Mouse (Mus musculus): ENCODE results near the gene Hspb9. TPM values are rescaled to one million over a fixed set of nuclear protein-coding genes. Genes with fewer than 3 reads are reported as not detected.
A peak's percentile ranks its signal among the peaks of the same experiment; 100 is the strongest.

Gene Hspb9
- polyA plus RNA-seq, 1 experiment from 2014 or later: not detected

GRCm38 (mm10) chr11:100730477-100731205, 17.0 kb downstream of the Hspb9 start:
- Histone ChIP-seq H3K9ac (ENCODE audit: low read length) (no peak overlapping the region), H3K4me1 (ENCODE audit: control insufficient read depth, insufficient read depth, low read length) (no peaks in the 10 kb centered on the region), H3K27me3 (replicated peaks; ENCODE audit: control insufficient read depth, insufficient read depth, low read length) (no peaks in the 10 kb centered on the region), H3K4me3 (ENCODE audit: low read depth, low read length) (no peak overlapping the region), H3K4me2 (ENCODE audit: low read length) (no peak overlapping the region), H3K9me3 (replicated peaks; ENCODE audit: control insufficient read depth, low read length) (no peaks in the 10 kb centered on the region), H3K27ac (ENCODE audit: low read depth, low read length) (no peak overlapping the region), H3K36me3 (ENCODE audit: control insufficient read depth, insufficient read depth, low read length) (peaks cover 18% of the 10 kb centered on the region; the same call in 1 of the 2 replicates)
- 90% methylated on average over 6 of the region's 6 CpGs for WGBS
- DNase-seq (ENCODE audit: low spot score): no peak
- no peak for ATAC-seq

GRCm38 (mm10) chr11:100735134-100735865, 21.6 kb downstream of the Hspb9 start:
- H3K9me3 ChIP-seq (replicated peaks; ENCODE audit: control insufficient read depth, low read length): no peaks in the 10 kb centered on the region
- WGBS: 92% methylated on average over 9 of the region's 9 CpGs

GRCm38 (mm10) chr11:100735954-100736745, 22.5 kb downstream of the Hspb9 start:
- peaks cover 7% of the 10 kb centered on the region for H3K4me1 ChIP-seq (ENCODE audit: control insufficient read depth, insufficient read depth, low read length)
- 87% methylated on average over 14 of the region's 14 CpGs for WGBS
- H3K4me3 ChIP-seq (ENCODE audit: low read depth, low read length): no peak overlapping the region; the same call in 1 of the 2 replicates
- no peaks in the 10 kb centered on the region for H3K27me3 ChIP-seq (replicated peaks; ENCODE audit: control insufficient read depth, insufficient read depth, low read length)
- H3K9me3 ChIP-seq (replicated peaks; ENCODE audit: control insufficient read depth, low read length): no peaks in the 10 kb centered on the region
- no peak overlapping the region for H3K27ac ChIP-seq (ENCODE audit: low read depth, low read length)
- no peak overlapping the region for H3K9ac ChIP-seq (ENCODE audit: low read length)
- DNase-seq (ENCODE audit: low spot score) (no peak), ATAC-seq (no peak)
- H3K4me2 ChIP-seq (ENCODE audit: low read length): no peak overlapping the region; the same call in 1 of the 2 replicates
- H3K36me3 ChIP-seq (ENCODE audit: control insufficient read depth, insufficient read depth, low read length): peaks cover 5% of the 10 kb centered on the region; the same call in 1 of the 2 replicates

More at GRCm38 (mm10) chr11:100735134-100735865, 21.6 kb downstream of the Hspb9 start:
- Histone ChIP-seq H3K36me3 (ENCODE audit: control insufficient read depth, insufficient read depth, low read length) (peaks cover 5% of the 10 kb centered on the region; the same call in 1 of the 2 replicates), H3K27me3 (replicated peaks; ENCODE audit: control insufficient read depth, insufficient read depth, low read length) (no peaks in the 10 kb centered on the region), H3K27ac (ENCODE audit: low read depth, low read length) (no peak overlapping the region), H3K4me1 (ENCODE audit: control insufficient read depth, insufficient read depth, low read length) (peaks cover 7% of the 10 kb centered on the region), H3K9ac (ENCODE audit: low read length) (no peak overlapping the region), H3K4me3 (ENCODE audit: low read depth, low read length) (no peak overlapping the region), H3K4me2 (ENCODE audit: low read length) (no peak overlapping the region)
- no peak for ATAC-seq
- DNase-seq (ENCODE audit: low spot score): no peak

- no peaks in the 10 kb centered on the region for H3K9me3 ChIP-seq (replicated peaks; ENCODE audit: control insufficient read depth, low read length)
- 82% methylated on average over 4 of the region's 4 CpGs for WGBS
- peaks cover 7% of the 10 kb centered on the region for H3K4me1 ChIP-seq (ENCODE audit: control insufficient read depth, insufficient read depth, low read length)
- H3K27ac ChIP-seq (ENCODE audit: low read depth, low read length): no peak overlapping the region
- H3K4me2 ChIP-seq (ENCODE audit: low read length): peak overlapping the region; percentile 55; the same call in 1 of the 2 replicates
- no peak for DNase-seq (ENCODE audit: low spot score)
- peak overlapping the region; percentile 85; the same call in 1 of the 2 replicates for H3K4me3 ChIP-seq (ENCODE audit: low read depth, low read length)
- no peaks in the 10 kb centered on the region for H3K27me3 ChIP-seq (replicated peaks; ENCODE audit: control insufficient read depth, insufficient read depth, low read length)
- H3K36me3 ChIP-seq (ENCODE audit: control insufficient read depth, insufficient read depth, low read length): peaks cover 5% of the 10 kb centered on the region; the same call in 1 of the 2 replicates
- H3K9ac ChIP-seq (ENCODE audit: low read length): peak overlapping the region; percentile 91; the same call in 1 of the 2 replicates
- no peak for ATAC-seq
Observed at GRCm38 (mm10) chr11:100736746-100737080, 23.1 kb downstream of the Hspb9 start.

- Histone ChIP-seq H3K9me3 (replicated peaks; ENCODE audit: control insufficient read depth, low read length) (no peaks in the 10 kb centered on the region), H3K4me1 (ENCODE audit: control insufficient read depth, insufficient read depth, low read length) (peaks cover 7% of the 10 kb centered on the region), H3K36me3 (ENCODE audit: control insufficient read depth, insufficient read depth, low read length) (peaks cover 5% of the 10 kb centered on the region; the same call in 1 of the 2 replicates), H3K27me3 (replicated peaks; ENCODE audit: control insufficient read depth, insufficient read depth, low read length) (no peaks in the 10 kb centered on the region), H3K4me2 (ENCODE audit: low read length) (peak overlapping the region; percentile 55), H3K9ac (ENCODE audit: low read length) (peak overlapping the region; percentile 91), H3K4me3 (ENCODE audit: low read depth, low read length) (peak overlapping the region; percentile 85), H3K27ac (ENCODE audit: low read depth, low read length) (no peak overlapping the region)
- no peak for ATAC-seq
- WGBS: 1% methylated on average over 13 of the region's 13 CpGs
- no peak for DNase-seq (ENCODE audit: low spot score)
Observed at GRCm38 (mm10) chr11:100737105-100737733, 23.6 kb downstream of the Hspb9 start.

- Histone ChIP-seq H3K4me2 (ENCODE audit: low read length) (peak within 1 kb of the TSS; percentile 55), H3K4me1 (ENCODE audit: control insufficient read depth, insufficient read depth, low read length) (peaks cover 7% of the 10 kb centered on the region), H3K27me3 (replicated peaks; ENCODE audit: control insufficient read depth, insufficient read depth, low read length) (no peaks in the 10 kb centered on the region), H3K36me3 (ENCODE audit: control insufficient read depth, insufficient read depth, low read length) (peaks cover 3% of the 10 kb centered on the region; the same call in 1 of the 2 replicates), H3K4me3 (ENCODE audit: low read depth, low read length) (peak within 1 kb of the TSS; percentile 85), H3K27ac (ENCODE audit: low read depth, low read length) (peak within 1 kb of the TSS; percentile 40; the same call in 1 of the 2 replicates), H3K9me3 (replicated peaks; ENCODE audit: control insufficient read depth, low read length) (no peaks in the 10 kb centered on the region), H3K9ac (ENCODE audit: low read length) (peak within 1 kb of the TSS; percentile 91)
- DNase-seq (ENCODE audit: low spot score) (peak; percentile 99), ATAC-seq (peak; percentile 100)
- under 1% methylated on average over 38 of the region's 39 CpGs for WGBS
Observed at GRCm38 (mm10) chr11:100738066-100738604, 24.5 kb downstream of the Hspb9 start, which contains the start of gene Rab5c. Gene Rab5c, minus strand, starts transcription at chr11:100738215.

- H3K27ac ChIP-seq (ENCODE audit: low read depth, low read length): no peak overlapping the region
- WGBS: 8% methylated on average over 5 of the region's 5 CpGs
Observed at GRCm38 (mm10) chr11:100738749-100739148, 25.1 kb downstream of the Hspb9 start.

GRCm38 (mm10) chr11:100741348-100741747, 27.7 kb downstream of the Hspb9 start:
- Histone ChIP-seq H3K9ac (ENCODE audit: low read length) (no peak overlapping the region), H3K27me3 (replicated peaks; ENCODE audit: control insufficient read depth, insufficient read depth, low read length) (no peaks in the 10 kb centered on the region), H3K9me3 (replicated peaks; ENCODE audit: control insufficient read depth, low read length) (no peaks in the 10 kb centered on the region), H3K27ac (ENCODE audit: low read depth, low read length) (no peak overlapping the region), H3K4me2 (ENCODE audit: low read length) (no peak overlapping the region), H3K36me3 (ENCODE audit: control insufficient read depth, insufficient read depth, low read length) (no peaks in the 10 kb centered on the region), H3K4me1 (ENCODE audit: control insufficient read depth, insufficient read depth, low read length) (peaks cover 7% of the 10 kb centered on the region), H3K4me3 (ENCODE audit: low read depth, low read length) (no peak overlapping the region)
- WGBS: 83% methylated on average over 6 of the region's 6 CpGs
- DNase-seq (ENCODE audit: low spot score) (no peak), ATAC-seq (no peak)

More at GRCm38 (mm10) chr11:100738749-100739148, 25.1 kb downstream of the Hspb9 start:
- H3K4me2 ChIP-seq (ENCODE audit: low read length): peak overlapping the region; percentile 55
- peak overlapping the region; percentile 85 for H3K4me3 ChIP-seq (ENCODE audit: low read depth, low read length)
- ATAC-seq (0 out of 2 replicates have a peak, but pooled peaks have one; percentile 5), DNase-seq (ENCODE audit: low spot score) (no peak)
- H3K27me3 ChIP-seq (replicated peaks; ENCODE audit: control insufficient read depth, insufficient read depth, low read length): no peaks in the 10 kb centered on the region
- no peaks in the 10 kb centered on the region for H3K9me3 ChIP-seq (replicated peaks; ENCODE audit: control insufficient read depth, low read length)
- H3K9ac ChIP-seq (ENCODE audit: low read length): peak overlapping the region; percentile 64
- 0 out of 2 replicates have a peak, but pooled peaks cover 3% of the 10 kb centered on the region for H3K36me3 ChIP-seq (ENCODE audit: control insufficient read depth, insufficient read depth, low read length)
- H3K4me1 ChIP-seq (ENCODE audit: control insufficient read depth, insufficient read depth, low read length): peaks cover 7% of the 10 kb centered on the region
